Mouse (Mus musculus) forebrain, embryonic 12.5 days (tissue): ENCODE data around the gene Slc29a1. TPM values are rescaled to one million over a fixed set of nuclear protein-coding genes. Genes with fewer than 3 reads are reported as not detected.

Source experiments
- ATAC-seq: fragments of 200-750 bp; cut with Nextera tagmentation; 2 replicates; pipeline ENCODE4 v1.8.0; 2017; ENCODE audit warnings: moderate TSS enrichment; ENCODE audit not compliant: low FRiP score
- H3K27ac ChIP-seq: fragments of 300-500 bp; sonication (generic); 2 replicates; pipeline ENCODE4 v1.5.1; 2016; ENCODE audit warnings: mild to moderate bottlenecking
- H3K27me3 ChIP-seq: fragments of 300-500 bp; sonication (generic); 2 replicates; pipeline ENCODE4 v1.6.1; 2016; ENCODE audit warnings: mild to moderate bottlenecking
- H3K36me3 ChIP-seq: fragments of 300-500 bp; sonication (generic); replicated peaks from 2 replicates; pipeline ENCODE4 v1.6.1; 2016; ENCODE audit warnings: mild to moderate bottlenecking
- H3K4me1 ChIP-seq: fragments of 300-500 bp; sonication (generic); 2 replicates; pipeline ENCODE4 v1.6.1; 2016
- H3K4me2 ChIP-seq: fragments of 300-500 bp; sonication (generic); 2 replicates; pipeline ENCODE4 v1.6.1; 2016; ENCODE audit warnings: mild to moderate bottlenecking, moderate library complexity
- H3K4me3 ChIP-seq: fragments of 300-500 bp; sonication (generic); replicated peaks from 2 replicates; pipeline ENCODE4 v1.5.1; 2016; ENCODE audit warnings: mild to moderate bottlenecking
- H3K9ac ChIP-seq: fragments of 300-500 bp; sonication (generic); 2 replicates; pipeline ENCODE4 v1.6.1; 2016; ENCODE audit warnings: mild to moderate bottlenecking
- H3K9me3 ChIP-seq: fragments of 300-500 bp; sonication (generic); 2 replicates; pipeline ENCODE4 v1.6.1; 2016
- WGBS: fragments of 180-500 bp; shearing (Covaris S2); methylation state at CpG from one replicate; pipeline ENCODE4 v1.1.7; 2016; 5-methylcytosine and 5-hydroxymethylcytosine counted together
- polyA plus RNA-seq: library from polyadenylated mRNA; unstranded; fragments of >200 nt; fragmentation: Nextera tagmentation; extraction: Ambion mirVana; gene quantifications from 2 replicates; pipeline ENCODE4 v1.2.1, GENCODE M21; 2016

The Slc29a1 gene
- polyA plus RNA-seq, 1 experiment from 2014 or later: 50.2 TPM

- ATAC-seq: peak; percentile 89
- Histone ChIP-seq H3K4me2 (peak within 1 kb of the TSS; percentile 81), H3K4me1 (peaks cover 41% of the 10 kb centered on the region), H3K4me3 (peak within 1 kb of the TSS; percentile 97), H3K9ac (peak within 1 kb of the TSS; percentile 95), H3K27ac (peak within 1 kb of the TSS; percentile 98), H3K27me3 (no peaks in the 10 kb centered on the region), H3K9me3 (no peaks in the 10 kb centered on the region), H3K36me3 (peaks cover 36% of the 10 kb centered on the region)
- under 1% methylated on average over 41 of the region's 41 CpGs for WGBS
Measured at GRCm38 (mm10) chr17:45573087-45573779, 26.2 kb downstream of the Slc29a1 start, which contains the start of gene Hsp90ab1. Hsp90ab1 (minus strand) TSS chr17:45573271.

GRCm38 (mm10) chr17:45572103-45573086 is 27.0 kb downstream of the Slc29a1 start:
- WGBS: under 1% methylated on average over 57 of the region's 57 CpGs
- Histone ChIP-seq H3K9ac (peak overlapping the region; percentile 95), H3K4me3 (peak overlapping the region; percentile 97), H3K9me3 (no peaks in the 10 kb centered on the region), H3K4me1 (peaks cover 46% of the 10 kb centered on the region), H3K27me3 (no peaks in the 10 kb centered on the region), H3K4me2 (peak overlapping the region; percentile 81), H3K27ac (peak overlapping the region; percentile 98), H3K36me3 (peaks cover 44% of the 10 kb centered on the region)
- peak; percentile 62 for ATAC-seq

GRCm38 (mm10) chr17:45569999-45570398 is 29.4 kb downstream of the Slc29a1 start:
- WGBS: 88% methylated on average over 4 of the region's 4 CpGs
- Histone ChIP-seq H3K27me3 (no peaks in the 10 kb centered on the region), H3K27ac (no peak overlapping the region), H3K4me2 (no peak overlapping the region), H3K36me3 (peaks cover 65% of the 10 kb centered on the region), H3K9ac (peak overlapping the region; percentile 3; the same call in 1 of the 2 replicates), H3K4me1 (peaks cover 60% of the 10 kb centered on the region), H3K9me3 (no peaks in the 10 kb centered on the region), H3K4me3 (no peak overlapping the region)
- ATAC-seq: no peak

GRCm38 (mm10) chr17:45568990-45569389 is 30.4 kb downstream of the Slc29a1 start:
- ATAC-seq: no peak
- H3K36me3 ChIP-seq: peaks cover 65% of the 10 kb centered on the region
- 89% methylated on average over 12 of the region's 12 CpGs for WGBS
- no peak overlapping the region for H3K9ac ChIP-seq
- peaks cover 59% of the 10 kb centered on the region for H3K4me1 ChIP-seq
- H3K4me2 ChIP-seq: no peak overlapping the region
- no peaks in the 10 kb centered on the region for H3K9me3 ChIP-seq
- H3K4me3 ChIP-seq: no peak overlapping the region
- H3K27me3 ChIP-seq: no peaks in the 10 kb centered on the region
- no peak overlapping the region for H3K27ac ChIP-seq

GRCm38 (mm10) chr17:45567162-45567601 is 32.2 kb downstream of the Slc29a1 start:
- 0 out of 2 replicates have a peak overlapping the region, but pooled peaks have one; percentile 37 for H3K27ac ChIP-seq
- no peaks in the 10 kb centered on the region for H3K9me3 ChIP-seq
- H3K27me3 ChIP-seq: no peaks in the 10 kb centered on the region
- no peak overlapping the region for H3K9ac ChIP-seq
- WGBS: 25% methylated on average over 4 of the region's 4 CpGs
- H3K4me1 ChIP-seq: peaks cover 59% of the 10 kb centered on the region
- no peak overlapping the region for H3K4me3 ChIP-seq
- no peak for ATAC-seq
- peaks cover 65% of the 10 kb centered on the region for H3K36me3 ChIP-seq
- H3K4me2 ChIP-seq: no peak overlapping the region

GRCm38 (mm10) chr17:45566360-45567161 is 32.8 kb downstream of the Slc29a1 start:
- Histone ChIP-seq H3K9me3 (no peaks in the 10 kb centered on the region), H3K27me3 (no peaks in the 10 kb centered on the region), H3K4me2 (0 out of 2 replicates have a peak overlapping the region, but pooled peaks have one; percentile 1), H3K27ac (0 out of 2 replicates have a peak overlapping the region, but pooled peaks have one; percentile 37), H3K9ac (no peak overlapping the region), H3K4me1 (peaks cover 53% of the 10 kb centered on the region), H3K4me3 (no peak overlapping the region), H3K36me3 (peaks cover 63% of the 10 kb centered on the region)
- WGBS: 69% methylated on average over 18 of the region's 18 CpGs
- ATAC-seq: no peak

- 90% methylated on average over 1 of the region's 1 CpGs for WGBS
- Histone ChIP-seq H3K27me3 (no peaks in the 10 kb centered on the region), H3K4me1 (peaks cover 48% of the 10 kb centered on the region), H3K9ac (no peak overlapping the region), H3K36me3 (peaks cover 57% of the 10 kb centered on the region), H3K9me3 (no peaks in the 10 kb centered on the region), H3K4me3 (no peak overlapping the region), H3K27ac (0 out of 2 replicates have a peak overlapping the region, but pooled peaks have one; percentile 31), H3K4me2 (no peak overlapping the region)
- no peak for ATAC-seq
Measured at GRCm38 (mm10) chr17:45566031-45566359, 33.4 kb downstream of the Slc29a1 start.

- Histone ChIP-seq H3K27ac (0 out of 2 replicates have a peak overlapping the region, but pooled peaks have one; percentile 92), H3K9ac (peak overlapping the region; percentile 95), H3K4me1 (peaks cover 44% of the 10 kb centered on the region), H3K4me3 (peak overlapping the region; percentile 83), H3K27me3 (no peaks in the 10 kb centered on the region), H3K4me2 (peak overlapping the region; percentile 74), H3K9me3 (no peaks in the 10 kb centered on the region), H3K36me3 (peaks cover 48% of the 10 kb centered on the region)
- no peak for ATAC-seq
- 93% methylated on average over 11 of the region's 11 CpGs for WGBS
Measured at GRCm38 (mm10) chr17:45565103-45565502, 34.3 kb downstream of the Slc29a1 start.

GRCm38 (mm10) chr17:45564531-45565084 is 34.8 kb downstream of the Slc29a1 start:
- peak overlapping the region; percentile 92 for H3K27ac ChIP-seq
- peak overlapping the region; percentile 74 for H3K4me2 ChIP-seq
- H3K27me3 ChIP-seq: no peaks in the 10 kb centered on the region
- WGBS: 13% methylated on average over 18 of the region's 18 CpGs
- H3K4me1 ChIP-seq: peaks cover 41% of the 10 kb centered on the region
- no peaks in the 10 kb centered on the region for H3K9me3 ChIP-seq
- ATAC-seq: no peak; the same call in 1 of the 2 replicates
- peaks cover 43% of the 10 kb centered on the region for H3K36me3 ChIP-seq
- H3K4me3 ChIP-seq: peak overlapping the region; percentile 83
- H3K9ac ChIP-seq: peak overlapping the region; percentile 95

- Histone ChIP-seq H3K4me3 (peak within 1 kb of the TSS; percentile 83), H3K36me3 (peaks cover 36% of the 10 kb centered on the region), H3K9me3 (no peaks in the 10 kb centered on the region), H3K4me1 (peaks cover 34% of the 10 kb centered on the region), H3K27me3 (no peaks in the 10 kb centered on the region; the same call in 1 of the 2 replicates), H3K27ac (peak within 1 kb of the TSS; percentile 92), H3K9ac (peak within 1 kb of the TSS; percentile 95), H3K4me2 (peak within 1 kb of the TSS; percentile 74)
- peak; percentile 90 for ATAC-seq
- 3% methylated on average over 49 of the region's 61 CpGs for WGBS
Measured at GRCm38 (mm10) chr17:45563655-45564530, 35.5 kb downstream of the Slc29a1 start, which contains the start of gene Slc35b2. Slc35b2 (plus strand) TSS chr17:45563874.
